ENCODE assay signal across 7 mouse cellular contexts in the genomic region with DNA sequence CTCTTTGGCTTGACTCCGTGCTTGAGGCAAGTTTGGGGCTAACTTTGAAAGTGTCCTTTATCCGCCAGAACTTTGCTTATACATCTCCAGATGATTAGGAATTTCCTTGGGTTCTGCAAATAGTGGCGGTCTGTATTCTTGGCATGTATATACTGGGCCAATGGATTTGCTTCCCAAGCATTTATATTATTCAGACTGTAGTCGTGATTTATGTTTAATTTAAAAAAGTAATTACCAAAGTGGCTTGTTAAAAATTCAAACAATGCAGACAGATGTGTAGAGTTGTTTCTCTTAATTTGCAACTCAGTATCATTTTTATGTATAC. TPM values are rescaled to one million over a fixed set of nuclear protein-coding genes. Genes with fewer than 3 reads are reported as not detected.
A peak's percentile ranks its signal among the peaks of the same experiment; 100 is the strongest.
DNase-seq lines count a peak whose midpoint lies in the region; ATAC-seq and TF ChIP-seq lines count a peak whose summit lies in the region.

No protein-coding gene starts in this region.

- no peak for TF ChIP-seq EP300 in lung, postnatal 0 days (IDR thresholded peaks at IDR 0.05)

- peak; percentile 29 for ATAC-seq in lung, postnatal 0 days
- peak; percentile 49; the same call in 1 of the 2 replicates for ATAC-seq in limb, embryonic 13.5 days (ENCODE audit: low FRiP score, low read depth)
- ATAC-seq in stomach, embryonic 15.5 days (ENCODE audit: insufficient read depth, low FRiP score, low read depth): 0 out of 2 replicates have a peak, but pooled peaks have one; percentile 7

- peak overlapping the region; percentile 68 for H3K4me2 ChIP-seq in lung, postnatal 0 days (replicated peaks; ENCODE audit: low read depth, low read length)
- peak overlapping the region; percentile 76 for H3K4me2 ChIP-seq in limb, embryonic 13.5 days (replicated peaks)
- H3K4me2 ChIP-seq in stomach, embryonic 15.5 days: peak overlapping the region; percentile 69

- H3K4me3 ChIP-seq in lung, postnatal 0 days (ENCODE audit: low read depth, low read length): peak overlapping the region; percentile 69
- peak overlapping the region; percentile 82 for H3K4me3 ChIP-seq in erythroblast, embryonic 14.5 days (replicated peaks)
- H3K4me3 ChIP-seq in limb, embryonic 13.5 days: peak overlapping the region; percentile 61
- peak overlapping the region; percentile 65 for H3K4me3 ChIP-seq in stomach, embryonic 15.5 days (replicated peaks)

- peaks cover 10% of the 10 kb centered on the region; the same call in 1 of the 2 replicates for H3K4me1 ChIP-seq in lung, postnatal 0 days (ENCODE audit: insufficient read depth, low read depth, low read length)
- H3K4me1 ChIP-seq in erythroblast, embryonic 14.5 days (ENCODE audit: control insufficient read depth): peaks cover 45% of the 10 kb centered on the region
- peaks cover 5% of the 10 kb centered on the region; the same call in 1 of the 2 replicates for H3K4me1 ChIP-seq in limb, embryonic 13.5 days
- no peaks in the 10 kb centered on the region for H3K4me1 ChIP-seq in stomach, embryonic 15.5 days

- no peaks in the 10 kb centered on the region for H3K9me3 ChIP-seq in lung, postnatal 0 days (ENCODE audit: low read length)
- H3K9me3 ChIP-seq in erythroblast, embryonic 14.5 days (ENCODE audit: control insufficient read depth, low read length): no peaks in the 10 kb centered on the region
- no peaks in the 10 kb centered on the region for H3K9me3 ChIP-seq in limb, embryonic 13.5 days
- no peaks in the 10 kb centered on the region for H3K9me3 ChIP-seq in stomach, embryonic 15.5 days

- DNase-seq in lung, postnatal 0 days (ENCODE audit: low spot score): no peak
- no peak for DNase-seq in lung, postnatal 14 days
- no peak for DNase-seq in ovary, postnatal 10 days (ENCODE audit: low spot score)
- no peak for DNase-seq in adrenal gland, postnatal 25 days

- 3% methylated on average over 4 of the region's 4 CpGs for WGBS in lung, postnatal 0 days
- WGBS in limb, embryonic 13.5 days: 13% methylated on average over 4 of the region's 4 CpGs
- 8% methylated on average over 4 of the region's 4 CpGs for WGBS in stomach, embryonic 15.5 days

- H3K27ac ChIP-seq in lung, postnatal 0 days (ENCODE audit: low read length): peak overlapping the region; percentile 85
- H3K27ac ChIP-seq in limb, embryonic 13.5 days: no peak overlapping the region
- H3K27ac ChIP-seq in stomach, embryonic 15.5 days: 0 out of 2 replicates have a peak overlapping the region, but pooled peaks have one; percentile 51

- no peaks in the 10 kb centered on the region for H3K36me3 ChIP-seq in lung, postnatal 0 days (ENCODE audit: insufficient read depth, low read length)
- no peaks in the 10 kb centered on the region for H3K36me3 ChIP-seq in erythroblast, embryonic 14.5 days (ENCODE audit: control insufficient read depth)
- no peaks in the 10 kb centered on the region for H3K36me3 ChIP-seq in limb, embryonic 13.5 days
- no peaks in the 10 kb centered on the region for H3K36me3 ChIP-seq in stomach, embryonic 15.5 days

- 0 out of 2 replicates have a peak overlapping the region, but pooled peaks have one; percentile 64 for H3K9ac ChIP-seq in lung, postnatal 0 days (replicated peaks; ENCODE audit: low read depth)
- H3K9ac ChIP-seq in limb, embryonic 13.5 days: peak overlapping the region; percentile 73
- peak overlapping the region; percentile 25; the same call in 1 of the 2 replicates for H3K9ac ChIP-seq in stomach, embryonic 15.5 days

- no peak for TF ChIP-seq CTCF in lung, postnatal 0 days (IDR thresholded peaks at IDR 0.05)

- no peaks in the 10 kb centered on the region for H3K27me3 ChIP-seq in lung, postnatal 0 days (replicated peaks; ENCODE audit: insufficient read depth, low read length)
- no peaks in the 10 kb centered on the region for H3K27me3 ChIP-seq in erythroblast, embryonic 14.5 days (ENCODE audit: control insufficient read depth)
- peaks cover 15% of the 10 kb centered on the region for H3K27me3 ChIP-seq in limb, embryonic 13.5 days
- H3K27me3 ChIP-seq in stomach, embryonic 15.5 days (replicated peaks): no peaks in the 10 kb centered on the region

RNA-seq across cellular contexts. Expression of a gene that starts 0.3 kb away (rescaled TPM):
- polyA plus RNA-seq in lung, postnatal 0 days (2015; fragmentation: Nextera tagmentation; extraction: Ambion mirVana): 27.0 and 30.4 TPM in 2 replicates
- 0.15 TPM in 1 of 2 replicates, not detected in the other for polyA plus RNA-seq in erythroblast, embryonic 14.5 days (2012)
- 1.8 and 2.0 TPM in 2 replicates for polyA plus RNA-seq in limb, embryonic 13.5 days (2015; fragmentation: Nextera tagmentation; extraction: Ambion mirVana)
- 3.3 and 3.5 TPM in 2 replicates for polyA plus RNA-seq in stomach, embryonic 15.5 days (2015; fragmentation: Nextera tagmentation; extraction: Ambion mirVana)
- 1.4 and 2.2 TPM in 2 replicates for total RNA-seq in adrenal gland, postnatal 25 days (2021)

RNA-seq across cellular contexts. Expression of a gene that starts 35.5 kb away (rescaled TPM):
- 12.1 and 13.9 TPM in 2 replicates for polyA plus RNA-seq in lung, postnatal 0 days (2015; fragmentation: Nextera tagmentation; extraction: Ambion mirVana)
- polyA plus RNA-seq in erythroblast, embryonic 14.5 days (2012): 0.01 and 0.02 TPM in 2 replicates
- polyA plus RNA-seq in limb, embryonic 13.5 days (2015; fragmentation: Nextera tagmentation; extraction: Ambion mirVana): 0.37 and 0.64 TPM in 2 replicates
- 0.59 and 1.0 TPM in 2 replicates for polyA plus RNA-seq in stomach, embryonic 15.5 days (2015; fragmentation: Nextera tagmentation; extraction: Ambion mirVana)
- 5.3 and 8.0 TPM in 2 replicates for total RNA-seq in adrenal gland, postnatal 25 days (2021)

RNA-seq across cellular contexts. Expression of a gene that starts 54.0 kb away (rescaled TPM):
- polyA plus RNA-seq in lung, postnatal 0 days (2015; fragmentation: Nextera tagmentation; extraction: Ambion mirVana): 0.26 and 0.42 TPM in 2 replicates
- polyA plus RNA-seq in erythroblast, embryonic 14.5 days (2012): 0.39 and 0.55 TPM in 2 replicates
- 2.0 TPM in 2 replicates for polyA plus RNA-seq in limb, embryonic 13.5 days (2015; fragmentation: Nextera tagmentation; extraction: Ambion mirVana)
- 2.3 and 3.2 TPM in 2 replicates for polyA plus RNA-seq in stomach, embryonic 15.5 days (2015; fragmentation: Nextera tagmentation; extraction: Ambion mirVana)
- 1.4 and 2.3 TPM in 2 replicates for total RNA-seq in adrenal gland, postnatal 25 days (2021)
